Mouse (Mus musculus): ENCODE measurements at regions not wholly inside any gene's neighbourhood (a gene's known extent, or its start where the extent isn't known, plus 50 kb on each side); places are given as distances from the start of the nearest gene placed in this dataset.

GRCm38 (mm10) chr19:30380515-30381206 is 147.9 kb downstream of the Mbl2 start:
- TF ChIP-seq GATA1 (IDR thresholded peaks at IDR 0.05; ENCODE audit: borderline replicate concordance, low read length): no peak
- TF ChIP-seq FLI1 (IDR thresholded peaks at IDR 0.05; ENCODE audit: low read length): no peak
